Mouse (Mus musculus) erythroblast, embryonic 14.5 days (primary cell): Measurements from ENCODE around the gene Klhl6.

Experiments used
- GATA1 ChIP-seq: IDR thresholded peaks from 2 replicates; pipeline ENCODE4 v1.6.1; 2012; ENCODE audit warnings: low read length, inconsistent platforms, mixed read lengths
- TAL1 ChIP-seq: IDR thresholded peaks from 3 replicates; pipeline ENCODE4 v1.6.1; 2012; ENCODE audit warnings: low read length, inconsistent platforms, mixed read lengths

DNA sequence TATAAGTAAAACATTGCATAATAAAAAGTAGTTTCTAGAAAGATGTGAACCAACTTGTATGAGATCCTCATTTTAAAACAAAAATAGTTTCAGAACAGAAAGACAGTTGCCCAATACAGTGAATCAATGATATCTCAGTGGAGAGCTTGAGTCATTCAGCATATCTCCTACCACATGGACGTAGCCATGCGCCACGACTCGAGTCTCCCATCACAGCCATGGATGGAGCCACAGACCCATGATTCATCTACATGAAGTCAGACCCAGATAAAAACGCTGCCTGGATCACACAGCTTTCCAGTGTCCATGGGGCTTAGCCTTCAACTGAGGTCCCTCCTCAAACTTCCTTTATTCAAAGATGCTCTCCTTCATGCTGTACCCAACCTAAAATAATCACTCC is 13.3 kb downstream of the Klhl6 start:
- no peak for TF ChIP-seq TAL1
- no peak for TF ChIP-seq GATA1
